Mouse (Mus musculus) G1E (cell line): ENCODE measurements around the gene Dennd1a.

Experiments used
- CTCF ChIP-seq: IDR thresholded peaks from 2 replicates; pipeline ENCODE4 v1.5.1; 2012; ENCODE audit warnings: low read depth, low read length, inconsistent platforms, mixed read lengths
- GATA1 ChIP-seq: IDR thresholded peaks from 2 replicates; pipeline ENCODE4 v1.6.1; 2012; ENCODE audit warnings: borderline replicate concordance, low read length, inconsistent platforms, mixed read lengths
- GATA2 ChIP-seq: IDR thresholded peaks from 2 replicates; pipeline ENCODE4 v1.6.1; 2012; ENCODE audit warnings: low read depth, low read length, inconsistent platforms, borderline replicate concordance
- POLR2AphosphoS5 ChIP-seq: IDR thresholded peaks from 2 replicates; pipeline ENCODE4 v1.6.1; 2012; ENCODE audit warnings: low read depth, low read length, inconsistent platforms; ENCODE audit not compliant: insufficient replicate concordance
- TAL1 ChIP-seq: conservative IDR thresholded peaks from 2 replicates; pipeline ENCODE4 v1.6.1; 2012; ENCODE audit warnings: low read depth, low read length, inconsistent platforms, mixed read lengths

GRCm38 (mm10) chr2:38088346-38088745 is 198.8 kb downstream of the Dennd1a start:
- TF ChIP-seq CTCF: no peak
- TF ChIP-seq GATA1: no peak
- TF ChIP-seq TAL1: no peak
- TF ChIP-seq GATA2: no peak
- TF ChIP-seq POLR2AphosphoS5: no peak
